Mouse (Mus musculus) spleen, postnatal 14 days (tissue): ENCODE results near the gene Brd3.
"Not testable (repeated sequence)": the region's sequence is repeated elsewhere in the genome, so short reads cannot be mapped to it uniquely, and the experiment has no call there.

Experiments used
- DNase-seq, 2 experiments: peaks; one replicate each; pipeline ENCODE4 v3.0.0; 2021 to 2022; ENCODE audit warnings: low spot score in 2 of 2

Gene Brd3

DNA sequence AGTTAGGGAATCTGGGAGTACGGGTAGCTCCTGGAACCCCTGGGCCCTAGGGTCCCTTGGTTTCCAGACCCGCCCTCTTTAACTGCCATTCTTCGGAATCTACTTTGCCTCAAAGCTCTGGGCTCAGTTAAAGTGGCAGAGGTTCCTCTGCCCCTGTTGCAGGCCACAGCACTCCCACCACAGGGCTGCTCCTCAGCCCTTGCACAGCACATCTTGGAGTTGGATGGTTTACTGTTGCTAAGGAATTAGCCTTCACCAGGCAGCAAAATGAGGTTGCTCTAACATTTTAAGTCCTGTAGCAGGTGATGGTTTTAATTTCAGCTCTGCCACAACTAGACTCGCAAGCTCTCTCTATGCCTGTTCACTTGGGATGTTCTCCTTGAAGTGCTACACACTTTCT, at the start of gene Brd3:
TSS of gene Brd3 (minus strand) at position 101 of the 400 bp plus-strand sequence.
- DNase-seq = no peak

DNA sequence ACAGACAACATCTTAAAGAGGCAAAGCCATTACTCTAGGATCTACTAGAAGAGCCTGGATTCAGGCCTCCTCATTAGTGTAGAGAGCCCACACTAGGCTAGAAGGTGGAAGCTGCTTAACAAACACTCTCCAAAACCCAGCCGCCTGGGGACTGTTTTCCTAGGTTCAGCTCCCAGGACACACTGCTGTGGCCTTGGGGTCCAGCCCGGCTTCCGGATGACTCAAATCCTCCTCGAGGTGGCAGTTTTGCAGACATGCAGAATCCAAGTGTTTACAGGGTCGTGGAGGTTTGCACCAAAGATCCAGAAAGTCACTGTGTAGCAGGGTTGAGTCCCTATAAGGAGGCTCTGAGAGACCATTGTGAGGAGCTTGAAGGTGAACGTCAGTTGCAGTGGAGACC, 49.5 kb upstream of the Brd3 start:
- no peak for DNase-seq

- no peak for DNase-seq
Measured at GRCm38 (mm10) chr2:27554308-27554707, 46.8 kb upstream of the Brd3 start.

DNA sequence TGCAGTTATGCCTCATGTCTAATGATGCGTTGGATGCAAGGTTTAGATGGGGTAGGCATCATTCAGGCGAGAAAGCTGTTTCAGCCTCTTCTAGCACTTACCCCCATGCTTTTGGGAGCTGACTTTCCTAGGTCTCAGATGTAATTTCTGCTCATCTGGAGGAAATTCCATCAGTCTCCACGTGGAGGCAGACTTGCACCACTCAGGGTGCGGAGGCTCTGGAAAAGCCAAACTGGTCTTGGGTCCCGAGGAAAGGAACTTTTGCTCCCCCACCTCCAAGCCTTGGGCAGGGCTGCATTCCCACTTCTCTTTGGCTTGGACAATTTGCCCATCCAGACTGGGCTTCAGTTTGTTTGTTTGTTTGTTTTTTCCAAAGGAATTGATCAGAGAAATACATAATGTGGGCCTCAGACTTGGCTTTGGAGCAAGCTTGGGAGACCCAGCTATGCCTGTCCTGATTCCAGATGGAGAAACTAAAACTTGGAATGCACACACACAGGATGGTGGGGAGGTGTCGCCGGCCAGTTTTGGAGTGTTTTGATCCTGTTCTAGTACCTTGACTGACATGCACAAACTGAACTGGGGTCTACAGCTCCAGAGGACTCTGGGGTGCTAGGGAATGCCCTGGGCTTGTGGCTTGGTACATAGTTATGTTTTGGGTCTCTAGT, 45.3 kb upstream of the Brd3 start:
- peak in 1 of 2 experiments; percentile 32 for DNase-seq

DNA sequence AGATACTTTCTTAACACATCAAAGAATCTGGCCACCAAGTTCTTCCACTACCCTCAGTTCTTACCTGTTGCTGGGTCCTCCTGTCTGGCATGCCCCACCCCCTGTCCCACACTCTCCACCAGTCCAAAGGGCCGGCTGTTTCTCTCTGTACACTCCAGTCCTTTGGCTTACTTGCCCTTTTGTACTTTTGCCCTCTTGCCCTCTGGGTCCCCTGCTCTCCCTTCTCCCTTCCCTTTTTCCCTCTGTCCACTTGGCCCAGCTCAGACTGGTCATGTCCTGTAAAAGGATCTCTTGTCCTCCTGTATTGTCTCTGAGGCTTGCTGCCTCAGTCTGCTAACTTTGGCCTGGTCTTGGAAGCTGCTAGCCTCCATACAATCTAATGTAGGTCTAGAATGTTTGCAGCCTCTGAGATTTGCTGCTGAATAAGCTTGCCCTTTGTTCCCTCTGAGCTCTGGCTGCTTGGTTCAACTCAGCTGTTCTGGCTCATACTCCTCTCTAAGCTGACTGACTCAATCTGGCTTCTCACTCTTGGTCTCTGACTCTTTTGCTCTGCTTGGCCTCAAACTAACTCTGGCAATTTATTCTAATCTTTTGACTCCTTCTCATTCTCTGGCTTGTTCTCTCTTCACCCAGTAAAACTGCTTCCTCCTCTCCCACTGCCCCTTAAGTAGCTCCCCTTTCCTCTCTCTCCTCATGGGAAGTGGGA, 41.4 kb upstream of the Brd3 start:
- DNase-seq = no peak

- no peak for DNase-seq
Measured at GRCm38 (mm10) chr2:27547986-27548385, 40.5 kb upstream of the Brd3 start.

GRCm38 (mm10) chr2:27547326-27547725, 39.9 kb upstream of the Brd3 start:
- DNase-seq = no peak

- not testable (repeated sequence) for DNase-seq
Measured at GRCm38 (mm10) chr2:27546041-27546440, 38.6 kb upstream of the Brd3 start.

DNA sequence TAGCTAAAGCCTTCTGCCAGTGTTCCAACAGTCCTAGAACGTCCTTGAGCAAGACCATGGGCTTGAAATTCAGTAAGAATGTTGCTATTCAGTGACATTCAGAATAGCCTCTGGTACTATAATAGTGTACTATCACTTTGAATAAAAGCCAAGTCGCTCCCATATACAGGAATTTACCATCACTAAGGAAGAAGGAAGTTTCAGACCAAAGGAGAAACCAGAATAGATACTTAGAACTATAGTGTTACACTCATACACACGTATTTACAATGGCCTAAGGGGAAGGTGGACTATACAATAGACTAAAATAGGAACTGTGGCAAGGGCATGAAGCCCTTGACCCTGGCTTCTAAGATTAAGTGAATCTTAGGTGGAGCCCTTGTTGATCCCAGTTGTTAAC, 38.1 kb upstream of the Brd3 start:
- not testable (repeated sequence) for DNase-seq

GRCm38 (mm10) chr2:27544613-27545012, 37.2 kb upstream of the Brd3 start:
- DNase-seq = no peak

DNA sequence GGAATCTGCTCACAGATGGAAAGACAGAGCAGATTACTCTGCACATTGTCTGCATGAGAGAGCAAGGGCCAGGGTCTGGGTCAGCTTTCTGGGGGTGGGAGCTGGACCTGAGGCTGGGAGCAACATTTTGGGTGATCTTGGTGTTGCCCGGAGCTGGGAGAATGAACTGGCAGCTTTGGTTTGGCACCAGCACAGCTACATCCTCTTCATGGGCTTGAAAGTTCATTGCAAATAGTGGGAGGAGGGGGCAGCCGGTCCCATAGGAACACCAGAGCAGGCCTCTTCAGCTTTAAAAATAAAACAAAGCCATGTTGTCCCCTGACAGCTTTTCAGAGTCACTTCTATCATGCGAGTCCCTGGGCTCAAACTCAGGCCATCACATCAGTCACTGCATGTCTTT, 33.8 kb upstream of the Brd3 start:
- no peak for DNase-seq

GRCm38 (mm10) chr2:27540515-27540836, 33.0 kb upstream of the Brd3 start:
- DNase-seq = no peak

- DNase-seq = peak; percentile 73 to 83
Measured at GRCm38 (mm10) chr2:27539772-27540514, 32.5 kb upstream of the Brd3 start.

DNA sequence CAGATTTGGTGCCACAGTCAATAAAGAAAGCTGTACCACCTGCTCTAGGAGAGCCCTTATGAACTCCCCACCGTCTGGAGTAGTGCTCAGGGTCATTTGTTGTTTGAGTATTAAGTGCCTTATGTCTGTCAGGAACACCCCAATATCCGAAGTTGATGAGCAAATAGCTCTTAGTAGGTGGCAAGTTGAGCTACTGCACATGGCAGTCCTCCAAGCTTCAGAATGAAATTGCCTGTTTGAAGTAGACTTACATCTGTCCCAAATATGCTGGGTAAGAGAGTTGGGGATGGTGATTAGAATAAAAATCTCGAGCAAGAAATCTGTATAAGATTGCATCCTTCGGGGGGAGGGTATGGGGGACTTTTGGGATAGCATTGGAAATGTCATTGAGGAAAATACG, 31.9 kb upstream of the Brd3 start:
- no peak for DNase-seq

GRCm38 (mm10) chr2:27538455-27539330, 31.2 kb upstream of the Brd3 start:
- not testable (repeated sequence) for DNase-seq

- no peak for DNase-seq
Measured at GRCm38 (mm10) chr2:27518283-27518682, 10.8 kb upstream of the Brd3 start.

DNA sequence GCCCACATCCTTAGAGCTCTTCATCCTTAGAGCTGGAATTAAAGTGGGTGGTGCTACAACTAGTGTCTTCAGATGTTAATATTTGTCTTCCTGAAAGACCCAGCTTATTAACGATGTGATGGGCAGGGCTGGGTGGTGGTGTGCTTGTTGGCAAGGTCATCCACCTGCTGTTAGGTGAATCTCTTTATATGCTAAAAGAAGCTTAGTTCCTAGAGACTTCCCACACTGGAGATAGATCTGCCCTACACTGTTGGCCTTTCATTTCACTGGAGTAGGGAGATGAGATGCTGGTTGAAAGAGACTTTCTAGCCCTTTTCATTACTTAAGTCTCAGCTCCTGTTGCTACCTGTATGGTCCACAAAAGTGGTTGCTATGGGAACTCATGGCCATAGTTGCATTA, 8.8 kb upstream of the Brd3 start:
- DNase-seq = no peak

DNA sequence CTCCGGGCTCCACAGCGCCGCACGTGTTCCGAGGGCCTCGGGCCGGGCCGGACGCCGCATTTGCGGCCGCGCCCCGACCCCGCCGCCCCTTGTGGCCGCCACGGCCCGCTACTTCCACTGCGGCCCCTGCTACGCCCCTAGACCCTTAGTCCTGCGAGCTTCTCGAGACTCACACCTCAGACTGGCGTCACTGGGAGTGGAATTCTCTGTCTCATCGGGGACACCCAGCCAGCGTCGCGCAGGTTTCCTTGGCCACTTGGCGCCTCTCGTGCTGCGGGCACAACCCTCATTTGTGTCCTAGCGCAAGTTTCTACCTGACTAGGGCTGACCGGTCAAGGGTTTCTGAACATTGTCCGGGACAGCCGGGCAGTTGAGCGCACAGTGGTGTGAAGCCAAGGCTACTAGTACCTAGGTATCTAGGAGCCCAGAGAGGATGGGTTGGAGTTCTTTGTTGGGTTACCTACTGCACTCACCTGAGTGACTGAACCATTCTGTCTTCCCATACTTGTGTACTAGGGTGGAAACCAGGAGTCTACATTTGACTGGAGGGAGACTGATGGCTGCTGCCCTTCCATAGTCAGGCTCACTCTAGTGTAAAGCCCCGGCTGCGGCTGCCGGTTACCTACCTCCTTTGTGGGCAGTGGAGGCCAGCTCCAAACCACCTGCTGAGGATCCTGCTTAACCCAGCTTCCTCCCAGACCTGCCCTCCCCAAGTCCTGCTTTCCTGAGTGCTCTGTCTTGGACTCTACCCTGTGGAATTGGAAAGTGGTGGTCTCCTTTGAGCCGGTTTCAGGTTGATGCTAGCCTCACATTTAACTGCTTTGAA, 8.1 kb upstream of the Brd3 start:
- DNase-seq = no peak

DNA sequence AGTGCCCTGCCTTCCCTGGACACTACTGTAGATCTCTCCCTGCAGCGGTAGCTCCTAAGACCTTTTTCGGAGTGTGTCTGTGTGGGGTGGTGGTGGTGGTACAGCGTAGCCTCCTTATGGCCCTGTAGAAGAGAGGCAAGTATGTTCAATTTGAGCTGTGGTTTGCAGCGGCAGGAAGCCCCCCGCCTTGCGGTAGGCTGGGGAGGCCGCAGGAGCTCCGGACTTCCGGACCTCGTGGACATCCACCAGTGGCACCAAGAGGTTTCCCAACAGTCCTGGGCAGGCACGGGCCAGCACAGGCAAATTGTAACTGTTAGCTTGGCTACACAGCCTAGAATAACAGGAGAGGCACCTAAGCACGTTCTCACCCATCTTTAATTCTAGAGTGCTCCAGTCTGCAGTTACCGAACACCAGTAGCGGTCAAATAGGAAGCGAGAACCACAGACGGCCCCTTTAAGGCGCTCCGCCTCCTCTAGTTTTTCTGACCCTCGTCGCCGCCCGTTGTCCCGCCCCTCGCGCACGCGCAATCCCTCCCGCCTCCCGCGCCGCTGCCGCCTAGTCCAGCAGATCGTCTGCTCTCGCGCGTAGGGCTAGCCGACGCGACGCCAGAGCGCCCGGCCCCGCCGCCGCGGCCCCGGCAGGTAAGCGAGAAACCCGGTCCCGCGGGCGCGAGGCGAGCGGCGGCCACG, 7.3 kb upstream of the Brd3 start, which contains the start of gene Wdr5:
TSS of gene Wdr5 (plus strand) at position 519 of the 690 bp plus-strand sequence.
- peak; percentile 98 to 99 for DNase-seq

- no peak for DNase-seq
Measured at GRCm38 (mm10) chr2:27513861-27514260, 6.4 kb upstream of the Brd3 start.
